Mouse (Mus musculus) heart, embryonic 11.5 days (tissue): Measurements from ENCODE around the gene Kcnj9. TPM values are rescaled to one million over a fixed set of nuclear protein-coding genes. Genes with fewer than 3 reads are reported as not detected.

Source experiments
- ATAC-seq: fragments of 200-750 bp; cut with Nextera tagmentation; replicated peaks from 2 replicates; pipeline ENCODE4 v1.8.0; 2017; ENCODE audit warnings: moderate library complexity; ENCODE audit not compliant: insufficient number of reproducible peaks, low FRiP score, low TSS enrichment
- H3K27ac ChIP-seq: fragments of 300-500 bp; sonication (generic); 2 replicates; pipeline ENCODE4 v1.5.1; 2014; ENCODE audit warnings: mild to moderate bottlenecking, low read depth, low read length
- H3K27me3 ChIP-seq: fragments of 300-500 bp; sonication (generic); 2 replicates; pipeline ENCODE4 v1.6.1; 2014; ENCODE audit warnings: mild to moderate bottlenecking, low read length, mixed read lengths; ENCODE audit not compliant: control insufficient read depth, insufficient read depth
- H3K36me3 ChIP-seq: fragments of 300-500 bp; sonication (generic); 2 replicates; pipeline ENCODE4 v1.6.1; 2014; ENCODE audit warnings: mild to moderate bottlenecking, low read length, moderate library complexity, mixed read lengths; ENCODE audit not compliant: control insufficient read depth, insufficient read depth
- H3K4me1 ChIP-seq: fragments of 300-500 bp; sonication (generic); 2 replicates; pipeline ENCODE4 v1.6.1; 2014; ENCODE audit warnings: low read length; ENCODE audit not compliant: control insufficient read depth, insufficient read depth
- H3K4me2 ChIP-seq: fragments of 300-500 bp; sonication (generic); 2 replicates; pipeline ENCODE4 v1.6.1; 2014; ENCODE audit warnings: mild to moderate bottlenecking, moderate library complexity
- H3K4me3 ChIP-seq: fragments of 300-500 bp; sonication (generic); 2 replicates; pipeline ENCODE4 v1.5.1; 2014; ENCODE audit warnings: low read depth, low read length
- H3K9ac ChIP-seq: fragments of 300-500 bp; sonication (generic); 2 replicates; pipeline ENCODE4 v1.6.1; 2014; ENCODE audit warnings: mild to moderate bottlenecking, low read depth, low read length, moderate library complexity
- H3K9me3 ChIP-seq: fragments of 300-500 bp; sonication (generic); replicated peaks from 2 replicates; pipeline ENCODE4 v1.6.1; 2016; ENCODE audit warnings: low read length; ENCODE audit not compliant: control insufficient read depth
- WGBS: fragments of 180-500 bp; shearing (Covaris S2); extraction: QIAGEN DNeasy Blood & Tissue Kit; methylation state at CpG from one replicate; pipeline ENCODE4 v1.1.7; 2014; ENCODE audit not compliant: insufficient replicate concordance; 5-methylcytosine and 5-hydroxymethylcytosine counted together
- polyA plus RNA-seq: library from polyadenylated mRNA; unstranded; fragments of >200 nt; fragmentation: Nextera tagmentation; extraction: Ambion mirVana; gene quantifications from 2 replicates; pipeline ENCODE4 v1.2.1, GENCODE M21; 2014

Gene Kcnj9
- polyA plus RNA-seq, 1 experiment from 2014 or later, result 0.59 TPM

- peaks cover 3% of the 10 kb centered on the region; the same call in 1 of the 2 replicates for H3K4me1 ChIP-seq
- H3K36me3 ChIP-seq, result no peaks in the 10 kb centered on the region
- no peak overlapping the region for H3K27ac ChIP-seq
- H3K4me3 ChIP-seq, result no peak overlapping the region
- 82% methylated on average over 6 of the region's 6 CpGs for WGBS
- no peak overlapping the region for H3K4me2 ChIP-seq
- no peaks in the 10 kb centered on the region for H3K9me3 ChIP-seq
- ATAC-seq, result no peak
- H3K27me3 ChIP-seq, result no peaks in the 10 kb centered on the region
- H3K9ac ChIP-seq, result no peak overlapping the region
Measured at GRCm38 (mm10) chr1:172273386-172273785, 55.7 kb downstream of the Kcnj9 start.

GRCm38 (mm10) chr1:172271765-172272164 is 57.4 kb downstream of the Kcnj9 start:
- H3K9ac ChIP-seq, result no peak overlapping the region
- ATAC-seq, result no peak
- no peak overlapping the region for H3K4me2 ChIP-seq
- H3K9me3 ChIP-seq, result no peaks in the 10 kb centered on the region
- 76% methylated on average over 10 of the region's 10 CpGs for WGBS
- no peaks in the 10 kb centered on the region for H3K27me3 ChIP-seq
- H3K4me3 ChIP-seq, result no peak overlapping the region
- H3K36me3 ChIP-seq, result no peaks in the 10 kb centered on the region
- H3K4me1 ChIP-seq, result no peaks in the 10 kb centered on the region
- no peak overlapping the region for H3K27ac ChIP-seq

GRCm38 (mm10) chr1:172271208-172271607 is 57.9 kb downstream of the Kcnj9 start:
- ATAC-seq, result no peak
- Histone ChIP-seq H3K4me2 (no peak overlapping the region), H3K27me3 (no peaks in the 10 kb centered on the region), H3K9ac (no peak overlapping the region), H3K4me1 (no peaks in the 10 kb centered on the region), H3K27ac (no peak overlapping the region), H3K36me3 (no peaks in the 10 kb centered on the region), H3K9me3 (no peaks in the 10 kb centered on the region), H3K4me3 (no peak overlapping the region)
- 87% methylated on average over 3 of the region's 3 CpGs for WGBS

Other genes with a start within 250 kb of the Kcnj9 start
- gene Copa, start 246.8 kb downstream of the Kcnj9 start, polyA plus RNA-seq, result 146 and 201 TPM in 2 replicates
- gene Ncstn, start 246.5 kb downstream of the Kcnj9 start, polyA plus RNA-seq, result 115 and 122 TPM in 2 replicates
- gene Pex19, start 202.6 kb downstream of the Kcnj9 start, polyA plus RNA-seq, result 120 and 139 TPM in 2 replicates
- gene Dcaf8, start 181.2 kb downstream of the Kcnj9 start, polyA plus RNA-seq, result 85.4 and 105 TPM in 2 replicates
- 121 and 147 TPM in 2 replicates for gene Pea15a, start 122.5 kb downstream of the Kcnj9 start, polyA plus RNA-seq
- gene Casq1, start 109.5 kb downstream of the Kcnj9 start, polyA plus RNA-seq, result 205 and 230 TPM in 2 replicates
- gene Atp1a4, start 70.9 kb downstream of the Kcnj9 start, polyA plus RNA-seq, result 0.31 and 0.35 TPM in 2 replicates
- 22.8 and 24.0 TPM in 2 replicates for gene Igsf8, start 67.7 kb downstream of the Kcnj9 start, polyA plus RNA-seq
- gene Atp1a2, start 31.3 kb downstream of the Kcnj9 start, polyA plus RNA-seq, result 4.7 and 7.0 TPM in 2 replicates
- gene Kcnj10, start 11.9 kb upstream of the Kcnj9 start, polyA plus RNA-seq, result 0.09 TPM in 1 of 2 replicates, not detected in the other
- gene Pigm, start 47.2 kb upstream of the Kcnj9 start, polyA plus RNA-seq, result 8.8 and 9.8 TPM in 2 replicates
- gene Slamf9, start 146.0 kb upstream of the Kcnj9 start, polyA plus RNA-seq, result 1.1 and 1.2 TPM in 2 replicates
- gene Igsf9, start 152.5 kb upstream of the Kcnj9 start, polyA plus RNA-seq, result 9.3 and 12.0 TPM in 2 replicates
- 248 and 295 TPM in 2 replicates for gene Tagln2, start 170.7 kb upstream of the Kcnj9 start, polyA plus RNA-seq
- 2.6 and 2.7 TPM in 2 replicates for gene Cfap45, start 191.5 kb upstream of the Kcnj9 start, polyA plus RNA-seq
- 0.28 TPM in 1 of 2 replicates, not detected in the other for gene Vsig8, start 226.6 kb upstream of the Kcnj9 start, polyA plus RNA-seq